Mouse (Mus musculus) intestine, embryonic 16.5 days (tissue): ENCODE data around the gene Abcb5. TPM values are rescaled to one million over a fixed set of nuclear protein-coding genes. Genes with fewer than 3 reads are reported as not detected.

ENCODE experiments used
- ATAC-seq: fragments of 200-750 bp; cut with Nextera tagmentation; 2 replicates; pipeline ENCODE4 v1.8.0; 2017; ENCODE audit warnings: moderate TSS enrichment, moderate library complexity
- H3K27ac ChIP-seq: fragments of 300-500 bp; sonication (generic); 2 replicates; pipeline ENCODE4 v1.5.1; 2014; ENCODE audit warnings: mild to moderate bottlenecking, low read length
- H3K27me3 ChIP-seq: fragments of 300-500 bp; sonication (generic); replicated peaks from 2 replicates; pipeline ENCODE4 v1.6.1; 2014; ENCODE audit warnings: low read length, control low read depth, mixed read lengths; ENCODE audit not compliant: control insufficient read depth, insufficient read depth
- H3K36me3 ChIP-seq: fragments of 300-500 bp; sonication (generic); 2 replicates; pipeline ENCODE4 v1.6.1; 2014; ENCODE audit warnings: low read length, control low read depth; ENCODE audit not compliant: control insufficient read depth, insufficient read depth
- H3K4me1 ChIP-seq: fragments of 300-500 bp; sonication (generic); 2 replicates; pipeline ENCODE4 v1.6.1; 2014; ENCODE audit warnings: low read length, control low read depth, mixed read lengths; ENCODE audit not compliant: control insufficient read depth, insufficient read depth
- H3K4me2 ChIP-seq: fragments of 300-500 bp; sonication (generic); 2 replicates; pipeline ENCODE4 v1.6.1; 2014; ENCODE audit warnings: low read depth, low read length, control low read depth
- H3K4me3 ChIP-seq: fragments of 300-500 bp; sonication (generic); 2 replicates; pipeline ENCODE4 v1.5.1; 2014; ENCODE audit warnings: mild to moderate bottlenecking, low read length
- H3K9ac ChIP-seq: fragments of 300-500 bp; sonication (generic); 2 replicates; pipeline ENCODE4 v1.6.1; 2014; ENCODE audit warnings: low read depth, low read length
- H3K9me3 ChIP-seq: fragments of 300-500 bp; sonication (generic); 2 replicates; pipeline ENCODE4 v1.6.1; 2016; ENCODE audit warnings: low read length, control low read depth; ENCODE audit not compliant: control insufficient read depth
- WGBS: fragments of 180-500 bp; shearing (Covaris S2); extraction: QIAGEN DNeasy Blood & Tissue Kit; methylation state at CpG from one replicate; pipeline ENCODE4 v1.1.7; 2014; 5-methylcytosine and 5-hydroxymethylcytosine counted together
- polyA plus RNA-seq: library from polyadenylated mRNA; unstranded; fragments of >200 nt; fragmentation: Nextera tagmentation; extraction: Ambion mirVana; gene quantifications from 2 replicates; pipeline ENCODE4 v1.2.1, GENCODE M21; 2015

Gene Abcb5
- polyA plus RNA-seq, 1 experiment from 2014 or later, result not detected

DNA sequence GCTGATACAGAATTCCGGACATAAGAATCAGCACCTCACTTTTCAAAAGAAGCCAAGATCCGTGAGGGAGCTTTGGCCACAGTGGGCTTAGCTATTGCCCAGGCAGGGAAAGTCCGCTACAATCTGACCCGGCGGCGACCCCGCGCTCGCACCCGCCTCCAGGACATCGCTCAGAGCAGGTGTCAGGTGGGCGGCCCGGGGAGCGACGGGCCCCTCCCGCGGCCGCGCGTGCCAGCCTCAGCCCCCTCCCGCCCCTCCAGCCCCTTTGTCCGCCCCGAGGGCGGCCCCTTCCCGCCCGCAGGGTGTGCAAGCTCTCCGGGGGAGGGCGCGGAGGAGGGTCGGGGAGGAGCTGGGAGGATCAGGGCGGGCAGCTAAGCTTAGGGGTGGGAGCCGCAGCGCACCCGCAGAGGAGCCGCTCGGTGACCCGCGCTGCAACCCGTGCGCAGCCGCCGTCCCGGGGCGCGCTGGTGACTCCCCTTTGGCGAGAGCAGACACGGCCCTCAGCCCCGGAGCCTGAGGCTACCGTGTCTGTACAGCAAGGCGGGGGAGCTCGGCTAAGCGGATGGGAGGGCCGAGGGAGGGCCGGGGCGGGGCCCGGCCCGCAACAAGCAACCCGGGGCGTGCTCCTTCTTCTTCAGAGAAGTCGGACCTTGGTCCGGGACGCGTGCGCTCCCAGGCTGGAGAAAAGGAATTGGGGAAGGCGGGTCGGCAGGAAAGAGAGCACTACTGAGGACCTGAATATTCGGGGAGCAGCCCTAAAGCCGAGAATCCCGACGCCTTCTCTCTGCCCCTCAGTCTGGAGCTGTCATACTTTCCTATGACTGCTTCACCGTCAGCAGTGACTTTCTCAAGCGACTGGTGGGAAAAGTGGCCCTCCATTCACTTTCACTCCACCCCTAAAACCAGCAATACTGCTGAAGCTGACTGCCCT is 129.5 kb downstream of the Abcb5 start:
- H3K36me3 ChIP-seq, result no peaks in the 10 kb centered on the region
- H3K9ac ChIP-seq, result peak overlapping the region; percentile 48; the same call in 1 of the 2 replicates
- H3K4me1 ChIP-seq, result peaks cover 9% of the 10 kb centered on the region; the same call in 1 of the 2 replicates
- H3K27ac ChIP-seq, result no peak overlapping the region
- ATAC-seq, result peak; percentile 93
- no peaks in the 10 kb centered on the region for H3K9me3 ChIP-seq
- WGBS, result under 1% methylated on average over 70 of the region's 72 CpGs
- H3K27me3 ChIP-seq, result peaks cover 43% of the 10 kb centered on the region
- H3K4me3 ChIP-seq, result peak overlapping the region; percentile 58
- H3K4me2 ChIP-seq, result peak overlapping the region; percentile 92

DNA sequence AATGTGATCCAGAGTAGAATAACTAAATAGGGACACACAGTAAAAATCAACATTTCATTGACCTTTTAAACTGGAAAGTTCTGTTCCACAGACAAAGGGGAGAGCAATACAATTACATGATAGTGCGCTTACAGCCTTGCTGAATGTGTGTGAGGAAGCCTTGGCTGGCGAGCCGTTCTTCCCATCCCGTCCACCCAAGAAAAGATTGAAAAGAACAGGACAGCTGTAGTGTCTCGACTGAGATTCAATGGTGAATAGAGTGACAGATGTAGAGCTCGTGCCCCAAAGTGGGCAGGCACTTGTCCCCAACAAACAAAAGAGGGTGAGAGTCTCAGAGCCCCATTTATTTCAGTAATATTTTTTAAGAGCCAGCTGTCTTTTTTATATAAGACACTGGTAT is 136.3 kb downstream of the Abcb5 start:
- Histone ChIP-seq H3K27ac (no peak overlapping the region), H3K4me3 (no peak overlapping the region), H3K36me3 (no peaks in the 10 kb centered on the region), H3K4me2 (no peak overlapping the region), H3K4me1 (no peaks in the 10 kb centered on the region), H3K27me3 (no peaks in the 10 kb centered on the region; the same call in 1 of the 2 replicates), H3K9ac (no peak overlapping the region), H3K9me3 (no peaks in the 10 kb centered on the region)
- ATAC-seq, result no peak
- WGBS, result 84% methylated on average over 6 of the region's 6 CpGs

Other genes starting within 250 kb of the Abcb5 start
- gene Sp8, start 120.1 kb downstream of the Abcb5 start, polyA plus RNA-seq, result not detected in 2 replicates